Mouse (Mus musculus) liver, adult 2 months (tissue): ENCODE measurements around the gene Pou3f4. TPM values are rescaled to one million over a fixed set of nuclear protein-coding genes. Genes with fewer than 3 reads are reported as not detected.

Experiments used
- DNase-seq: peaks from one replicate; pipeline ENCODE4 v3.0.0-alpha.2; 2011; ENCODE audit warnings: low read depth, low spot score; ENCODE audit errors: extremely low read depth
- H3K27ac ChIP-seq: fragments of 200-500 bp; replicated peaks from 2 replicates; pipeline ENCODE4 v1.5.1; 2012; ENCODE audit warnings: low read depth, mild to moderate bottlenecking, control low read depth, inconsistent platforms, low read length; ENCODE audit not compliant: insufficient read depth
- H3K27me3 ChIP-seq: fragments of 200-500 bp; 2 replicates; pipeline ENCODE4 v1.6.1; 2012; ENCODE audit warnings: mild to moderate bottlenecking, moderate library complexity, low read length, inconsistent platforms; ENCODE audit not compliant: control insufficient read depth, insufficient read depth
- H3K36me3 ChIP-seq: fragments of 200-500 bp; 2 replicates; pipeline ENCODE4 v1.6.1; 2012; ENCODE audit warnings: low read length, inconsistent platforms; ENCODE audit not compliant: control insufficient read depth, insufficient read depth
- H3K4me1 ChIP-seq: fragments of 200-500 bp; 2 replicates; pipeline ENCODE4 v1.6.1; 2011; ENCODE audit warnings: low read length; ENCODE audit not compliant: control insufficient read depth, insufficient read depth
- H3K4me3 ChIP-seq: fragments of 200-500 bp; 2 replicates; pipeline ENCODE4 v1.5.1; 2011; ENCODE audit warnings: low read depth, mild to moderate bottlenecking, control low read depth, low read length, moderate library complexity; ENCODE audit not compliant: insufficient read depth
- H3K79me2 ChIP-seq: fragments of 200-500 bp; 2 replicates; pipeline ENCODE4 v1.6.1; 2012; ENCODE audit warnings: inconsistent platforms, mild to moderate bottlenecking, low read length, moderate library complexity; ENCODE audit not compliant: control insufficient read depth, insufficient read depth
- H3K9ac ChIP-seq: fragments of 200-500 bp; 2 replicates; pipeline ENCODE4 v1.6.1; 2012; ENCODE audit warnings: low read depth, mild to moderate bottlenecking, control low read depth, inconsistent platforms, low read length
- CTCF ChIP-seq: fragments of 200-500 bp; IDR thresholded peaks from 2 replicates; pipeline ENCODE4 v1.5.1; 2011; ENCODE audit warnings: low read depth, low read length, control low read depth
- POLR2A ChIP-seq: fragments of 200-500 bp; IDR thresholded peaks from 2 replicates; pipeline ENCODE4 v1.6.1; 2011; ENCODE audit warnings: low read length, control low read depth; ENCODE audit not compliant: insufficient read depth; ENCODE audit errors: extremely low read depth
- WGBS: fragments of 180-500 bp; shearing (Covaris S2); methylation state at CpG from one replicate; pipeline ENCODE4 v1.1.7; 2018; 5-methylcytosine and 5-hydroxymethylcytosine counted together
- polyA plus RNA-seq: library from polyadenylated mRNA; depleted of rRNA; stranded (reverse); fragments of >200 nt; gene quantifications from 2 replicates; pipeline ENCODE4 v1.2.3, GENCODE M21; 2012
- total RNA-seq: library from RNA; depleted of rRNA; stranded (reverse); fragments of >200 nt; gene quantifications from 2 replicates; pipeline ENCODE4 v1.2.3, GENCODE M21; 2014

Gene Pou3f4
- total and polyA plus RNA-seq, 2 experiments, result not detected

- Histone ChIP-seq H3K4me1 (no peaks in the 10 kb centered on the region; the same call in 1 of the 2 replicates), H3K27ac (no peak overlapping the region), H3K4me3 (no peak overlapping the region), H3K9ac (no peak overlapping the region), H3K27me3 (peaks cover 4% of the 10 kb centered on the region; the same call in 1 of the 2 replicates), H3K36me3 (no peaks in the 10 kb centered on the region), H3K79me2 (no peaks in the 10 kb centered on the region)
- DNase-seq, result no peak
- TF ChIP-seq CTCF (no peak), POLR2A (no peak)
- WGBS, result 19% methylated on average over 5 of the region's 5 CpGs
These were observed 2.0 kb upstream of the Pou3f4 start for GRCm38 (mm10) chrX:110812071-110812470.

GRCm38 (mm10) chrX:110813401-110813800 lies 679 bp upstream of the Pou3f4 start:
- WGBS, result 7% methylated on average over 5 of the region's 5 CpGs
- Histone ChIP-seq H3K9ac (no peak overlapping the region), H3K36me3 (no peaks in the 10 kb centered on the region), H3K4me1 (no peaks in the 10 kb centered on the region; the same call in 1 of the 2 replicates), H3K4me3 (no peak overlapping the region), H3K79me2 (no peaks in the 10 kb centered on the region), H3K27me3 (peaks cover 4% of the 10 kb centered on the region; the same call in 1 of the 2 replicates), H3K27ac (no peak overlapping the region)
- DNase-seq, result no peak
- TF ChIP-seq POLR2A, result no peak
- no peak for TF ChIP-seq CTCF

GRCm38 (mm10) chrX:110814592-110815548 lies 790 bp downstream of the Pou3f4 start:
- no peak for DNase-seq
- H3K4me1 ChIP-seq, result no peaks in the 10 kb centered on the region; the same call in 1 of the 2 replicates
- no peak overlapping the region for H3K9ac ChIP-seq
- WGBS, result 2% methylated on average over 52 of the region's 52 CpGs
- peaks cover 4% of the 10 kb centered on the region; the same call in 1 of the 2 replicates for H3K27me3 ChIP-seq
- H3K79me2 ChIP-seq, result no peaks in the 10 kb centered on the region
- TF ChIP-seq POLR2A, result no peak
- TF ChIP-seq CTCF, result no peak
- no peak overlapping the region for H3K27ac ChIP-seq
- H3K4me3 ChIP-seq, result no peak overlapping the region; the same call in 1 of the 2 replicates
- no peaks in the 10 kb centered on the region for H3K36me3 ChIP-seq

GRCm38 (mm10) chrX:110815549-110815930 lies 1.5 kb downstream of the Pou3f4 start:
- under 1% methylated on average over 18 of the region's 18 CpGs for WGBS
- no peaks in the 10 kb centered on the region for H3K36me3 ChIP-seq
- no peak for DNase-seq
- no peak overlapping the region for H3K27ac ChIP-seq
- no peak overlapping the region for H3K4me3 ChIP-seq
- no peak overlapping the region for H3K9ac ChIP-seq
- no peaks in the 10 kb centered on the region; the same call in 1 of the 2 replicates for H3K4me1 ChIP-seq
- TF ChIP-seq CTCF (no peak), POLR2A (no peak)
- H3K79me2 ChIP-seq, result no peaks in the 10 kb centered on the region
- H3K27me3 ChIP-seq, result peaks cover 4% of the 10 kb centered on the region; the same call in 1 of the 2 replicates

- Histone ChIP-seq H3K79me2 (no peaks in the 10 kb centered on the region), H3K9ac (no peak overlapping the region), H3K4me1 (no peaks in the 10 kb centered on the region; the same call in 1 of the 2 replicates), H3K27me3 (peaks cover 4% of the 10 kb centered on the region; the same call in 1 of the 2 replicates), H3K4me3 (no peak overlapping the region), H3K27ac (no peak overlapping the region), H3K36me3 (no peaks in the 10 kb centered on the region)
- DNase-seq, result no peak
- TF ChIP-seq POLR2A (no peak), CTCF (no peak)
- 4% methylated on average over 16 of the region's 16 CpGs for WGBS
These were observed 2.5 kb downstream of the Pou3f4 start for GRCm38 (mm10) chrX:110816609-110817008.
